Mouse (Mus musculus) thymus, adult 2 months (tissue): ENCODE measurements at regions not wholly inside any gene's neighbourhood (a gene's known extent, or its start where the extent isn't known, plus 50 kb on each side); places are given as distances from the start of the nearest gene placed in this dataset.

Experiments used
- CTCF ChIP-seq: fragments of 200-500 bp; IDR thresholded peaks from 2 replicates; pipeline ENCODE4 v1.5.1; 2012; ENCODE audit warnings: mild to moderate bottlenecking, control low read depth, low read length, moderate library complexity, borderline replicate concordance; ENCODE audit not compliant: control insufficient read depth, poor library complexity, insufficient read depth; ENCODE audit errors: extremely low read depth
- POLR2A ChIP-seq: fragments of 200-500 bp; IDR thresholded peaks from 2 replicates; pipeline ENCODE4 v1.6.1; 2012; ENCODE audit warnings: mild to moderate bottlenecking, low read length, control low read depth, moderate library complexity; ENCODE audit not compliant: control insufficient read depth, poor library complexity, insufficient read depth; ENCODE audit errors: extremely low read depth

- TF ChIP-seq POLR2A (no peak), CTCF (no peak)
These were observed 55.2 kb upstream of the Cerkl start for GRCm38 (mm10) chr2:79511676-79512323.
